In genomic region chr14:55769087-55769703, GRCm38 (mm10) we compare ENCODE assay signal across 31 mouse cellular contexts. TPM values are rescaled to one million over a fixed set of nuclear protein-coding genes. Genes with fewer than 3 reads are reported as not detected.
DNase-seq lines count a peak whose midpoint lies in the region; ATAC-seq and TF ChIP-seq lines count a peak whose summit lies in the region.
"Had no signal": no experiment of that assay in that cellular context is flagged by ENCODE, and none has a peak within 500 bp of the region (broad histone marks: within the 10 kb centered on the region; RNA-seq: fewer than 3 reads in every experiment).

No protein-coding gene starts in this region.

- H3K27ac ChIP-seq in MEL (ENCODE audit: control insufficient read depth, low read depth, low read length): peak overlapping the region; percentile 95
- H3K27ac ChIP-seq in liver, embryonic 12.5 days: no peak overlapping the region
- H3K27ac ChIP-seq in liver, postnatal 0 days (ENCODE audit: low read depth): no peak overlapping the region
- no peak overlapping the region for H3K27ac ChIP-seq in forebrain, embryonic 12.5 days
- H3K27ac ChIP-seq in midbrain, postnatal 0 days (ENCODE audit: low read depth, low read length): no peak overlapping the region
- H3K27ac ChIP-seq: heart, embryonic 10.5 days; hindbrain, embryonic 15.5 days; intestine, embryonic 15.5 days; layer of hippocampus, adult 2 months; left cerebral cortex, adult 2 months; limb, embryonic 12.5 days; neural tube, embryonic 12.5 days had no signal

- ATAC-seq in common myeloid progenitor, adult 5-6 weeks (replicated peaks; ENCODE audit: low read depth, poor library complexity, severe bottlenecking): peak; percentile 19; the same call in 1 of the 2 replicates
- ATAC-seq in liver, embryonic 12.5 days: peak; percentile 68
- ATAC-seq in liver, postnatal 0 days: peak; percentile 13; the same call in 1 of the 2 replicates
- ATAC-seq in forebrain, embryonic 12.5 days (ENCODE audit: low FRiP score): no peak
- ATAC-seq in midbrain, postnatal 0 days (ENCODE audit: low FRiP score): no peak
- ATAC-seq: activated CD4-positive, CD25-positive, alpha-beta regulatory T cell, adult 4 months; forebrain, embryonic 14.5 days; intestine, embryonic 15.5 days had no signal

- H3K4me1 ChIP-seq in MEL (ENCODE audit: control insufficient read depth in 1 of 2, insufficient read depth in 2 of 2, low read length in 2 of 2): peaks cover 6 to 42% of the 10 kb centered on the region in 2 experiments
- peaks cover 55% of the 10 kb centered on the region for H3K4me1 ChIP-seq in liver, embryonic 12.5 days
- peaks cover 8% of the 10 kb centered on the region for H3K4me1 ChIP-seq in liver, postnatal 0 days (ENCODE audit: insufficient read depth)
- peaks cover 10% of the 10 kb centered on the region for H3K4me1 ChIP-seq in forebrain, embryonic 12.5 days
- H3K4me1 ChIP-seq in midbrain, postnatal 0 days (ENCODE audit: insufficient read depth, low read length): no peaks in the 10 kb centered on the region

- H3K4me2 ChIP-seq in liver, embryonic 12.5 days: peak overlapping the region; percentile 43
- H3K4me2 ChIP-seq in liver, postnatal 0 days (ENCODE audit: low read depth, low read length): peak overlapping the region; percentile 68; the same call in 1 of the 2 replicates
- no peak overlapping the region for H3K4me2 ChIP-seq in forebrain, embryonic 12.5 days
- H3K4me2 ChIP-seq in midbrain, postnatal 0 days (ENCODE audit: low read depth, low read length, poor library complexity, severe bottlenecking): no peak overlapping the region
- H3K4me2 ChIP-seq: hindbrain, embryonic 15.5 days; limb, embryonic 12.5 days; midbrain, embryonic 11.5 days had no signal

- peak overlapping the region; percentile 77 for H3K9ac ChIP-seq in MEL (ENCODE audit: control insufficient read depth, low read depth, low read length, poor library complexity, severe bottlenecking)
- no peak overlapping the region; the same call in 1 of the 2 replicates for H3K9ac ChIP-seq in liver, embryonic 12.5 days
- H3K9ac ChIP-seq in liver, postnatal 0 days (replicated peaks): no peak overlapping the region
- H3K9ac ChIP-seq in forebrain, embryonic 12.5 days: no peak overlapping the region
- H3K9ac ChIP-seq in midbrain, postnatal 0 days (replicated peaks; ENCODE audit: low read length, poor library complexity, severe bottlenecking): no peak overlapping the region
- H3K9ac ChIP-seq: hindbrain, embryonic 15.5 days; intestine, embryonic 15.5 days; limb, embryonic 12.5 days; neural tube, embryonic 12.5 days had no signal

- H3K79me2 ChIP-seq in MEL (ENCODE audit: control insufficient read depth, insufficient read depth, low read length, poor library complexity): peaks cover 2% of the 10 kb centered on the region; the same call in 1 of the 2 replicates

- no peaks in the 10 kb centered on the region for H3K27me3 ChIP-seq in MEL (ENCODE audit: control insufficient read depth in 1 of 2, insufficient read depth in 2 of 2, low read length in 2 of 2)
- H3K27me3 ChIP-seq in liver, embryonic 12.5 days (replicated peaks): peaks cover 67% of the 10 kb centered on the region
- peaks cover 14% of the 10 kb centered on the region; the same call in 1 of the 2 replicates for H3K27me3 ChIP-seq in liver, postnatal 0 days (ENCODE audit: insufficient read depth, low read length)
- H3K27me3 ChIP-seq in forebrain, embryonic 12.5 days: peaks cover 84% of the 10 kb centered on the region
- H3K27me3 ChIP-seq in midbrain, postnatal 0 days (ENCODE audit: insufficient read depth, low read length): peaks cover 11% of the 10 kb centered on the region; the same call in 1 of the 2 replicates

- TF ChIP-seq EP300 in MEL (IDR thresholded peaks at IDR 0.05; ENCODE audit: low read depth in 1 of 2, low read length in 2 of 2): peak; percentile 65 to 89
- no peak for TF ChIP-seq EP300 in liver, postnatal 0 days (IDR thresholded peaks at IDR 0.05; ENCODE audit: low read depth)

- H3K9me3 ChIP-seq in MEL (replicated peaks; ENCODE audit: insufficient read depth, low read length): no peaks in the 10 kb centered on the region
- no peaks in the 10 kb centered on the region for H3K9me3 ChIP-seq in liver, embryonic 12.5 days (replicated peaks)
- no peaks in the 10 kb centered on the region for H3K9me3 ChIP-seq in liver, postnatal 0 days (ENCODE audit: low read length)
- no peaks in the 10 kb centered on the region for H3K9me3 ChIP-seq in forebrain, embryonic 12.5 days
- no peaks in the 10 kb centered on the region for H3K9me3 ChIP-seq in midbrain, postnatal 0 days (ENCODE audit: low read length)
- H3K9me3 ChIP-seq: heart, embryonic 10.5 days; hindbrain, embryonic 15.5 days; intestine, embryonic 15.5 days; limb, embryonic 12.5 days; neural tube, embryonic 12.5 days had no signal

- 28% methylated on average over 16 of the region's 16 CpGs for WGBS in liver, embryonic 12.5 days (ENCODE audit: insufficient replicate concordance)
- 51% methylated on average over 16 of the region's 16 CpGs for WGBS in liver, postnatal 0 days (ENCODE audit: insufficient replicate concordance)
- WGBS in forebrain, embryonic 12.5 days: 80% methylated on average over 16 of the region's 16 CpGs
- 78% methylated on average over 16 of the region's 16 CpGs for WGBS in midbrain, postnatal 0 days

- TF ChIP-seq POLR2A in MEL (IDR thresholded peaks at IDR 0.05; ENCODE audit: control insufficient read depth in 1 of 2, insufficient read depth in 1 of 2, low read depth in 1 of 2, low read length in 2 of 2, poor library complexity in 1 of 2): peak in 1 of 2 experiments; percentile 58; a peak in 2 of 4 replicates

- TF ChIP-seq CTCF in MEL (IDR thresholded peaks at IDR 0.05 in 2 of 3, conservative IDR thresholded peaks at IDR 0.05 in 1 of 3; ENCODE audit: control insufficient read depth in 1 of 3, insufficient read depth in 1 of 3, low read depth in 2 of 3, low read length in 3 of 3, poor library complexity in 1 of 3, severe bottlenecking in 1 of 3): no peak
- TF ChIP-seq CTCF in liver, postnatal 0 days (IDR thresholded peaks at IDR 0.05; ENCODE audit: low read depth): no peak
- no peak for TF ChIP-seq CTCF in midbrain, postnatal 0 days (IDR thresholded peaks at IDR 0.05)

- TF ChIP-seq RAD21 in MEL (IDR thresholded peaks at IDR 0.05; ENCODE audit: low read depth, low read length): no peak

- peak; percentile 94 for DNase-seq in MEL (ENCODE audit: low read depth, low spot score)
- no peak for DNase-seq in liver, postnatal 0 days
- no peak for DNase-seq in retina, embryonic 14.5 days (ENCODE audit: low spot score)
- DNase-seq in midbrain, postnatal 0 days (ENCODE audit: low spot score): no peak
- no peak for DNase-seq in spleen, postnatal 10 days (ENCODE audit: low spot score in 2 of 2)
- DNase-seq: cerebellum, adult 8-10 months; cerebellum, postnatal 36 days; gastrocnemius, postnatal 14 days; kidney, adult 2 months; kidney, postnatal 36 days; lung, postnatal 4 days; right cerebral cortex, postnatal 4 days; thymus, postnatal 14 days had no signal

- H3K4me3 ChIP-seq in MEL (ENCODE audit: control insufficient read depth in 1 of 2, insufficient read depth in 1 of 2, low read depth in 2 of 2, low read length in 2 of 2): peak overlapping the region; percentile 6 to 40; a peak in 3 of 4 replicates
- no peak overlapping the region for H3K4me3 ChIP-seq in liver, embryonic 12.5 days
- no peak overlapping the region for H3K4me3 ChIP-seq in liver, postnatal 0 days (ENCODE audit: low read depth, low read length)
- no peak overlapping the region for H3K4me3 ChIP-seq in forebrain, embryonic 12.5 days (replicated peaks)
- H3K4me3 ChIP-seq in midbrain, postnatal 0 days (ENCODE audit: low read depth, low read length): no peak overlapping the region
- H3K4me3 ChIP-seq: heart, embryonic 10.5 days; hindbrain, embryonic 15.5 days; intestine, embryonic 15.5 days; layer of hippocampus, adult 2 months; left cerebral cortex, adult 2 months; limb, embryonic 12.5 days; myocyte; neural tube, embryonic 12.5 days had no signal

- H3K36me3 ChIP-seq in MEL (ENCODE audit: control insufficient read depth in 1 of 2, insufficient read depth in 2 of 2, low read length in 2 of 2): peaks cover 0 to 18% of the 10 kb centered on the region in 2 experiments; a peak in 2 of 4 replicates
- no peaks in the 10 kb centered on the region for H3K36me3 ChIP-seq in liver, embryonic 12.5 days
- no peaks in the 10 kb centered on the region for H3K36me3 ChIP-seq in liver, postnatal 0 days (replicated peaks; ENCODE audit: insufficient read depth, low read length)
- H3K36me3 ChIP-seq in forebrain, embryonic 12.5 days (replicated peaks): no peaks in the 10 kb centered on the region
- H3K36me3 ChIP-seq in midbrain, postnatal 0 days (ENCODE audit: insufficient read depth, low read length): no peaks in the 10 kb centered on the region
- H3K36me3 ChIP-seq: hindbrain, embryonic 15.5 days; intestine, embryonic 15.5 days; limb, embryonic 12.5 days; neural tube, embryonic 12.5 days had no signal

RNA-seq across cellular contexts. Expression of gene Ltb4r1, which starts 3.4 kb away (rescaled TPM):
- total RNA-seq in MEL (2012; rRNA removed): 0.35 and 0.65 TPM in 2 replicates
- 1 to 10 TPM in 1 of 2 experiments, not detected in 1; 1.5 TPM for polyA plus RNA-seq in MEL (2012; ENCODE audit: insufficient read depth in 1 of 2, insufficient read length in 2 of 2, low read depth in 1 of 2, low replicate concordance in 2 of 2, missing spikeins in 1 of 2)
- total RNA-seq in common myeloid progenitor, adult 5-6 weeks (2017): 1.5 and 6.3 TPM in 2 replicates
- polyA plus RNA-seq in liver, embryonic 12.5 days (2016; fragmentation: Nextera tagmentation; extraction: Ambion mirVana): 3.1 and 3.6 TPM in 2 replicates
- 21.6 and 22.0 TPM in 2 replicates for polyA plus RNA-seq in liver, postnatal 0 days (2015; fragmentation: Nextera tagmentation; extraction: Ambion mirVana)
- polyA plus RNA-seq in forebrain, embryonic 12.5 days (2016; fragmentation: Nextera tagmentation; extraction: Ambion mirVana): 0.13 and 0.19 TPM in 2 replicates
- 0.88 and 1.8 TPM in 2 replicates for total RNA-seq in midbrain, postnatal 0 days (2014; rRNA removed)
- polyA plus RNA-seq in midbrain, postnatal 0 days (2015; fragmentation: Nextera tagmentation; extraction: Ambion mirVana): 0.94 and 1.1 TPM in 2 replicates
- total RNA-seq: layer of hippocampus, adult 2 months had no signal
- polyA plus RNA-seq: midbrain, embryonic 11.5 days had no signal

RNA-seq across cellular contexts. Expression of gene Ltb4r2, which starts 8.0 kb away (rescaled TPM):
- 0.19 and 0.59 TPM in 2 replicates for total RNA-seq in MEL (2012; rRNA removed)
- under 1 TPM in 1 of 2 experiments, not detected in 1; 0.52 TPM for polyA plus RNA-seq in MEL (2012; ENCODE audit: insufficient read depth in 1 of 2, insufficient read length in 2 of 2, low read depth in 1 of 2, low replicate concordance in 2 of 2, missing spikeins in 1 of 2)
- 0.46 and 0.49 TPM in 2 replicates for total RNA-seq in common myeloid progenitor, adult 5-6 weeks (2017)
- polyA plus RNA-seq in liver, embryonic 12.5 days (2016; fragmentation: Nextera tagmentation; extraction: Ambion mirVana): 1.3 and 1.8 TPM in 2 replicates
- 1.8 and 2.1 TPM in 2 replicates for polyA plus RNA-seq in liver, postnatal 0 days (2015; fragmentation: Nextera tagmentation; extraction: Ambion mirVana)
- 0.20 and 0.41 TPM in 2 replicates for polyA plus RNA-seq in forebrain, embryonic 12.5 days (2016; fragmentation: Nextera tagmentation; extraction: Ambion mirVana)
- total RNA-seq in midbrain, postnatal 0 days (2014; rRNA removed): 0.38 and 1.6 TPM in 2 replicates
- polyA plus RNA-seq in midbrain, postnatal 0 days (2015; fragmentation: Nextera tagmentation; extraction: Ambion mirVana): 0.43 and 0.60 TPM in 2 replicates
- total RNA-seq: adrenal gland, postnatal 36 days had no signal
- polyA plus RNA-seq: adrenal gland, adult 2 months had no signal

RNA-seq across cellular contexts. Expression of gene Cideb, which starts 10.9 kb away (rescaled TPM):
- 1.7 and 2.4 TPM in 2 replicates for total RNA-seq in MEL (2012; rRNA removed)
- under 1 TPM in 1 of 2 experiments, not detected in 1; 0.53 TPM for polyA plus RNA-seq in MEL (2012; ENCODE audit: insufficient read depth in 1 of 2, insufficient read length in 2 of 2, low read depth in 1 of 2, low replicate concordance in 2 of 2, missing spikeins in 1 of 2)
- 0.14 and 1.1 TPM in 2 replicates for total RNA-seq in common myeloid progenitor, adult 5-6 weeks (2017)
- 10.7 and 11.2 TPM in 2 replicates for polyA plus RNA-seq in liver, embryonic 12.5 days (2016; fragmentation: Nextera tagmentation; extraction: Ambion mirVana)
- polyA plus RNA-seq in liver, postnatal 0 days (2015; fragmentation: Nextera tagmentation; extraction: Ambion mirVana): 191 and 192 TPM in 2 replicates
- polyA plus RNA-seq in forebrain, embryonic 12.5 days (2016; fragmentation: Nextera tagmentation; extraction: Ambion mirVana): 0.40 TPM in 1 of 2 replicates, not detected in the other
- total RNA-seq in midbrain, postnatal 0 days (2014; rRNA removed): 0.66 and 2.6 TPM in 2 replicates
- polyA plus RNA-seq in midbrain, postnatal 0 days (2015; fragmentation: Nextera tagmentation; extraction: Ambion mirVana): 0.25 and 1.1 TPM in 2 replicates
- total RNA-seq: gastrocnemius, postnatal 14 days; granulocyte monocyte progenitor cell, adult 5-6 weeks; hematopoietic stem cell, adult 5-6 weeks had no signal
- polyA plus RNA-seq: activated CD4-positive, CD25-positive, alpha-beta regulatory T cell, adult 4 months; limb, embryonic 12.5 days had no signal

RNA-seq across cellular contexts. Expression of gene Adcy4, which starts 14.7 kb away (rescaled TPM):
- total RNA-seq in MEL (2012; rRNA removed): 0.19 and 0.29 TPM in 2 replicates
- under 1 TPM in 1 of 2 experiments, not detected in 1; 0.35 TPM for polyA plus RNA-seq in MEL (2012; ENCODE audit: insufficient read depth in 1 of 2, insufficient read length in 2 of 2, low read depth in 1 of 2, low replicate concordance in 2 of 2, missing spikeins in 1 of 2)
- total RNA-seq in common myeloid progenitor, adult 5-6 weeks (2017): not detected in 2 replicates
- polyA plus RNA-seq in liver, embryonic 12.5 days (2016; fragmentation: Nextera tagmentation; extraction: Ambion mirVana): 2.9 and 3.6 TPM in 2 replicates
- 1.5 and 1.7 TPM in 2 replicates for polyA plus RNA-seq in liver, postnatal 0 days (2015; fragmentation: Nextera tagmentation; extraction: Ambion mirVana)
- polyA plus RNA-seq in forebrain, embryonic 12.5 days (2016; fragmentation: Nextera tagmentation; extraction: Ambion mirVana): 5.5 and 6.0 TPM in 2 replicates
- 3.6 and 4.0 TPM in 2 replicates for total RNA-seq in midbrain, postnatal 0 days (2014; rRNA removed)
- polyA plus RNA-seq in midbrain, postnatal 0 days (2015; fragmentation: Nextera tagmentation; extraction: Ambion mirVana): 1.7 TPM in 2 replicates
- total RNA-seq: granulocyte monocyte progenitor cell, adult 5-6 weeks had no signal

RNA-seq across cellular contexts. Expression of gene Ripk3, which starts 19.5 kb away (rescaled TPM):
- 67.1 and 77.4 TPM in 2 replicates for total RNA-seq in MEL (2012; rRNA removed)
- polyA plus RNA-seq in MEL (2012; ENCODE audit: insufficient read depth in 1 of 2, insufficient read length in 2 of 2, low read depth in 1 of 2, low replicate concordance in 2 of 2, missing spikeins in 1 of 2): 100 to 1,000 TPM; 123 to 124 TPM
- 33.0 and 43.3 TPM in 2 replicates for total RNA-seq in common myeloid progenitor, adult 5-6 weeks (2017)
- polyA plus RNA-seq in liver, embryonic 12.5 days (2016; fragmentation: Nextera tagmentation; extraction: Ambion mirVana): 29.1 and 30.0 TPM in 2 replicates
- 9.6 and 10.3 TPM in 2 replicates for polyA plus RNA-seq in liver, postnatal 0 days (2015; fragmentation: Nextera tagmentation; extraction: Ambion mirVana)
- polyA plus RNA-seq in forebrain, embryonic 12.5 days (2016; fragmentation: Nextera tagmentation; extraction: Ambion mirVana): 5.1 and 5.9 TPM in 2 replicates
- 0.27 TPM in 1 of 2 replicates, not detected in the other for total RNA-seq in midbrain, postnatal 0 days (2014; rRNA removed)
- 1.3 and 3.0 TPM in 2 replicates for polyA plus RNA-seq in midbrain, postnatal 0 days (2015; fragmentation: Nextera tagmentation; extraction: Ambion mirVana)

Comparison
In these comparisons a context has a peak if more than half of its experiments do, and no peak if none do; other contexts are left out.
1. RNA of gene Cideb, which starts 10.9 kb away (polyA plus RNA-seq): 191 to 192 TPM in liver, postnatal 0 days; 10.7 to 11.2 TPM in liver, embryonic 12.5 days, 0.25 to 1.1 TPM in midbrain, postnatal 0 days, 0.53 TPM in MEL and 0.40 TPM in forebrain, embryonic 12.5 days; every median in the first group is over 10 times any median in the second.
2. H3K4me3 ChIP-seq: peak in MEL (2 of 2); none in liver, embryonic 12.5 days (single experiment), liver, postnatal 0 days (single experiment), forebrain, embryonic 12.5 days (single experiment) and midbrain, postnatal 0 days (single experiment).
3. ATAC-seq: peak in common myeloid progenitor, adult 5-6 weeks (single experiment), liver, embryonic 12.5 days (single experiment) and liver, postnatal 0 days (single experiment); none in forebrain, embryonic 12.5 days (single experiment) and midbrain, postnatal 0 days (single experiment).
4. H3K4me2 ChIP-seq: peak in liver, embryonic 12.5 days (single experiment) and liver, postnatal 0 days (single experiment); none in forebrain, embryonic 12.5 days (single experiment) and midbrain, postnatal 0 days (single experiment).